8 mouse cellular contexts compared by ENCODE assay signal in the genomic region with DNA sequence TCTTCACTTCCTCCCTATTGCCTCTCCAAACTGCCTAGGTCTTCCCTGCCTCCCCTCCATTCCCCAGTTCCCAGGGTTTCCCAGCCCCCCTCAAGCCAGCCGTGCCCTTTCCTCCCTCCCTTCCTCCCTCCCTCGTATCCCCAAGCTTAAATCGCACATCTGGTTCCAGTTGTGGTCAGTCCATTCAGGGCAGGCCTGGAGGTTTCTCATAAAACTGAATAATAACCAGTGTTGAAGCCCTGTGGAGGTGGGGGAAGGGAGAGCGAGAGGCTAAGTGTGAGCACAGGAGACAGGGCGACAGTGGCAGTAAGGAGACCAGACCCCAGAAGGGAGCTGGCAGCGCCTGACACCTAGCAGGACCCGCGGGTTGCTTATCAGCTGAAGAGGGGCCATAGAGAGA.
A peak's percentile ranks its signal among the peaks of the same experiment; 100 is the strongest.
DNase-seq lines count a peak whose midpoint lies in the region; ATAC-seq lines count a peak whose summit lies in the region.

No protein-coding gene starts in this region.

- H3K27me3 ChIP-seq in hindbrain, embryonic 10.5 days (ENCODE audit: insufficient read depth, poor library complexity, severe bottlenecking), result peaks cover 26% of the 10 kb centered on the region
- peaks cover 5% of the 10 kb centered on the region for H3K27me3 ChIP-seq in hindbrain, embryonic 16.5 days (replicated peaks; ENCODE audit: control insufficient read depth, insufficient read depth, low read length)
- no peaks in the 10 kb centered on the region for H3K27me3 ChIP-seq in embryonic facial prominence, embryonic 15.5 days
- no peaks in the 10 kb centered on the region for H3K27me3 ChIP-seq in limb, embryonic 11.5 days (ENCODE audit: control insufficient read depth, insufficient read depth, low read length)

- peak; percentile 37 for DNase-seq in hindbrain, embryonic 10.5 days (ENCODE audit: low spot score)
- peak; percentile 92 for DNase-seq in NIH3T3 (ENCODE audit: low read depth)
- peak; percentile 85 for DNase-seq in limb, embryonic 11.5 days (ENCODE audit: low spot score)
- DNase-seq in adrenal gland, postnatal 10 days, result no peak
- DNase-seq in left cerebral cortex, postnatal 14 days (ENCODE audit: low spot score in 2 of 2), result no peak
- no peak for DNase-seq in testis, postnatal 10 days (ENCODE audit: low spot score)

- peaks cover 55% of the 10 kb centered on the region for H3K4me1 ChIP-seq in hindbrain, embryonic 10.5 days (replicated peaks)
- peaks cover 12% of the 10 kb centered on the region for H3K4me1 ChIP-seq in hindbrain, embryonic 16.5 days (ENCODE audit: control insufficient read depth, insufficient read depth, low read depth, low read length)
- H3K4me1 ChIP-seq in embryonic facial prominence, embryonic 15.5 days, result peaks cover 68% of the 10 kb centered on the region
- H3K4me1 ChIP-seq in limb, embryonic 11.5 days (ENCODE audit: control insufficient read depth, insufficient read depth, low read length), result peaks cover 60% of the 10 kb centered on the region

- ATAC-seq in hindbrain, embryonic 16.5 days, result no peak
- peak; percentile 63 for ATAC-seq in embryonic facial prominence, embryonic 15.5 days (ENCODE audit: insufficient number of reproducible peaks, low FRiP score, low TSS enrichment, low read depth)
- ATAC-seq in limb, embryonic 11.5 days (ENCODE audit: insufficient number of reproducible peaks, low FRiP score, low TSS enrichment, low read depth), result peak; percentile 84

- peak overlapping the region; percentile 71 for H3K27ac ChIP-seq in hindbrain, embryonic 10.5 days
- H3K27ac ChIP-seq in hindbrain, embryonic 16.5 days (ENCODE audit: low read depth, low read length), result no peak overlapping the region
- H3K27ac ChIP-seq in embryonic facial prominence, embryonic 15.5 days (replicated peaks), result peak overlapping the region; percentile 29
- peak overlapping the region; percentile 96 for H3K27ac ChIP-seq in limb, embryonic 11.5 days (replicated peaks; ENCODE audit: low read depth, low read length)

- intact Hi-C loops in left cerebral cortex, postnatal 14 days (cut with DNase I), result no loop called here

- no peak overlapping the region for H3K4me2 ChIP-seq in hindbrain, embryonic 16.5 days (ENCODE audit: low read length)
- peak overlapping the region; percentile 8; the same call in 1 of the 2 replicates for H3K4me2 ChIP-seq in embryonic facial prominence, embryonic 15.5 days (replicated peaks)
- H3K4me2 ChIP-seq in limb, embryonic 11.5 days (ENCODE audit: low read depth, severe bottlenecking), result peak overlapping the region; percentile 52

- no peak overlapping the region for H3K9ac ChIP-seq in hindbrain, embryonic 16.5 days (ENCODE audit: low read depth, low read length)
- H3K9ac ChIP-seq in embryonic facial prominence, embryonic 15.5 days, result no peak overlapping the region
- H3K9ac ChIP-seq in limb, embryonic 11.5 days (ENCODE audit: low read length), result 0 out of 2 replicates have a peak overlapping the region, but pooled peaks have one; percentile 27

- no peak overlapping the region for H3K4me3 ChIP-seq in hindbrain, embryonic 10.5 days
- no peak overlapping the region for H3K4me3 ChIP-seq in hindbrain, embryonic 16.5 days (ENCODE audit: low read length)
- H3K4me3 ChIP-seq in embryonic facial prominence, embryonic 15.5 days (replicated peaks), result no peak overlapping the region
- H3K4me3 ChIP-seq in limb, embryonic 11.5 days (ENCODE audit: low read depth, low read length), result no peak overlapping the region

- H3K9me3 ChIP-seq in hindbrain, embryonic 10.5 days, result no peaks in the 10 kb centered on the region
- no peaks in the 10 kb centered on the region for H3K9me3 ChIP-seq in hindbrain, embryonic 16.5 days (ENCODE audit: control insufficient read depth, low read length)
- no peaks in the 10 kb centered on the region for H3K9me3 ChIP-seq in embryonic facial prominence, embryonic 15.5 days (replicated peaks)
- no peaks in the 10 kb centered on the region for H3K9me3 ChIP-seq in limb, embryonic 11.5 days (ENCODE audit: control insufficient read depth, low read length)

- 41% methylated on average over 8 of the region's 8 CpGs for WGBS in hindbrain, embryonic 10.5 days
- 47% methylated on average over 8 of the region's 8 CpGs for WGBS in hindbrain, embryonic 16.5 days
- WGBS in embryonic facial prominence, embryonic 15.5 days, result 33% methylated on average over 8 of the region's 8 CpGs
- 2% methylated on average over 8 of the region's 8 CpGs for WGBS in limb, embryonic 11.5 days

- no peaks in the 10 kb centered on the region for H3K36me3 ChIP-seq in hindbrain, embryonic 10.5 days
- H3K36me3 ChIP-seq in hindbrain, embryonic 16.5 days (ENCODE audit: control insufficient read depth, insufficient read depth, low read length), result no peaks in the 10 kb centered on the region
- H3K36me3 ChIP-seq in embryonic facial prominence, embryonic 15.5 days, result no peaks in the 10 kb centered on the region
- no peaks in the 10 kb centered on the region for H3K36me3 ChIP-seq in limb, embryonic 11.5 days (ENCODE audit: control insufficient read depth, insufficient read depth, low read length)

Comparison
In these comparisons a context has a peak if more than half of its experiments do, and no peak if none do; other contexts are left out.
1. DNase-seq: peak in hindbrain, embryonic 10.5 days (single experiment), NIH3T3 (single experiment) and limb, embryonic 11.5 days (single experiment); none in adrenal gland, postnatal 10 days (single experiment), left cerebral cortex, postnatal 14 days (0 of 2) and testis, postnatal 10 days (single experiment).